Comparison of ENCODE assay signal across 9 mouse cellular contexts in genomic region chr3:88501366-88502030, GRCm38 (mm10). TPM values are rescaled to one million over a fixed set of nuclear protein-coding genes. Genes with fewer than 3 reads are reported as not detected.
DNase-seq lines count a peak whose midpoint lies in the region; ATAC-seq and TF ChIP-seq lines count a peak whose summit lies in the region.
"Had no signal": no experiment of that assay in that cellular context is flagged by ENCODE, and none has a peak within 500 bp of the region (broad histone marks: within the 10 kb centered on the region; RNA-seq: fewer than 3 reads in every experiment).

No protein-coding gene starts in this region.

- intact Hi-C loops in heart, adult 2 months (cut with DNase I) = no loop called here

- peak overlapping the region; percentile 94 for H3K27ac ChIP-seq in heart, adult 2 months
- H3K27ac ChIP-seq in heart, embryonic 16.5 days (ENCODE audit: low read length) = peak overlapping the region; percentile 90
- peak overlapping the region; percentile 82 for H3K27ac ChIP-seq in macrophage

- no peak for DNase-seq in heart, adult 2 months
- no peak for DNase-seq in heart, postnatal 4 days
- DNase-seq in adipocyte (ENCODE audit: low spot score) (peak; percentile 75), MN1 (ENCODE audit: low spot score) (no peak)
- DNase-seq in layer of hippocampus, adult 8-10 months (ENCODE audit: low spot score in 2 of 2) = no peak
- DNase-seq in cerebellum, postnatal 25 days = no peak

- H3K79me2 ChIP-seq in heart, adult 2 months (replicated peaks; ENCODE audit: control insufficient read depth, insufficient read depth, low read length) = peaks cover 6% of the 10 kb centered on the region; the same call in 1 of the 2 replicates
- peaks cover 63% of the 10 kb centered on the region for H3K79me2 ChIP-seq in macrophage (ENCODE audit: inconsistent target)

- TF ChIP-seq POLR2A in heart, adult 2 months (IDR thresholded peaks at IDR 0.05; ENCODE audit: insufficient read depth, low read depth, low read length) = peak; percentile 41; the same call in 1 of the 2 replicates

- peak overlapping the region; percentile 87 for H3K4me3 ChIP-seq in heart, adult 2 months
- peak overlapping the region; percentile 71 for H3K4me3 ChIP-seq in heart, embryonic 16.5 days (ENCODE audit: low read length)
- peak overlapping the region; percentile 79 for H3K4me3 ChIP-seq in macrophage (ENCODE audit: inconsistent target)

- peak overlapping the region; percentile 88 for H3K9ac ChIP-seq in heart, adult 2 months (ENCODE audit: low read depth, low read length)
- peak overlapping the region; percentile 91 for H3K9ac ChIP-seq in heart, embryonic 16.5 days (ENCODE audit: low read length)

- WGBS in heart, adult 2 months = 32% methylated on average over 6 of the region's 6 CpGs
- WGBS in heart, embryonic 16.5 days = 51% methylated on average over 6 of the region's 6 CpGs
- WGBS in macrophage (ENCODE audit: missing documents) = 64% methylated on average over 6 of the region's 6 CpGs

- TF ChIP-seq EP300 in heart, adult 2 months (IDR thresholded peaks at IDR 0.05; ENCODE audit: insufficient read depth, low read depth, low read length) = no peak

- no peaks in the 10 kb centered on the region for H3K9me3 ChIP-seq in heart, embryonic 16.5 days (replicated peaks; ENCODE audit: control insufficient read depth, low read length)

- H3K4me2 ChIP-seq in heart, embryonic 16.5 days (ENCODE audit: low read depth, low read length) = peak overlapping the region; percentile 94

- no peak for ATAC-seq in heart, embryonic 16.5 days (replicated peaks; ENCODE audit: extremely low read depth, insufficient read depth, low FRiP score)

- no peaks in the 10 kb centered on the region for H3K27me3 ChIP-seq in heart, adult 2 months (ENCODE audit: control insufficient read depth, insufficient read depth, low read length)
- no peaks in the 10 kb centered on the region for H3K27me3 ChIP-seq in heart, embryonic 16.5 days (ENCODE audit: control insufficient read depth, insufficient read depth, low read length)

- TF ChIP-seq CTCF in heart, adult 2 months (IDR thresholded peaks at IDR 0.05) = no peak

- peaks cover 14% of the 10 kb centered on the region for H3K4me1 ChIP-seq in heart, adult 2 months (ENCODE audit: control insufficient read depth, insufficient read depth, low read length)
- H3K4me1 ChIP-seq in heart, embryonic 16.5 days (ENCODE audit: control insufficient read depth, insufficient read depth, low read length) = peaks cover 34% of the 10 kb centered on the region

- peaks cover 7% of the 10 kb centered on the region for H3K36me3 ChIP-seq in heart, adult 2 months (ENCODE audit: control insufficient read depth, insufficient read depth, low read length)
- no peaks in the 10 kb centered on the region for H3K36me3 ChIP-seq in heart, embryonic 16.5 days (ENCODE audit: control insufficient read depth, insufficient read depth)
- H3K36me3 ChIP-seq in macrophage (ENCODE audit: inconsistent target) = no peaks in the 10 kb centered on the region

RNA-seq across cellular contexts. Expression of gene Lmna, which starts 8.3 kb away (rescaled TPM):
- total RNA-seq in heart, adult 2 months (2021) = 100 to 1,000 TPM; 117 to 138 TPM
- polyA plus RNA-seq in heart, adult 2 months (2012; rRNA removed) = 67.3 and 85.2 TPM in 2 replicates
- total RNA-seq in heart, postnatal 4 days (2021) = 100 to 1,000 TPM; 178 to 181 TPM
- polyA plus RNA-seq in heart, embryonic 16.5 days (2015; fragmentation: Nextera tagmentation; extraction: Ambion mirVana) = 127 and 129 TPM in 2 replicates
- total RNA-seq in macrophage (2018; cell fraction: chromatin; rRNA removed) = 100 to 1,000 TPM in 8 of 26 experiments, 10 to 100 TPM in 18; 18.3 to 483 (median 71.9) TPM
- total RNA-seq in macrophage (2018; cell fraction: cytosol; rRNA removed) = 100 to 1,000 TPM in 13 of 26 experiments, 10 to 100 TPM in 13; 61.7 to 262 (median 112) TPM
- 100 to 1,000 TPM in 11 of 26 experiments, 10 to 100 TPM in 15; 40.2 to 222 (median 79.2) TPM for total RNA-seq in macrophage (2018; cell fraction: nucleus; rRNA removed)
- polyA plus RNA-seq in macrophage (2018) = 96.7 to 217 TPM (median 105 TPM) in 3 replicates
- 10 to 100 TPM; 38.0 to 45.6 (median 40.2) TPM for total RNA-seq in layer of hippocampus, adult 8-10 months (2022)

RNA-seq across cellular contexts. Expression of gene Mex3a, which starts 30.7 kb away (rescaled TPM):
- total RNA-seq in heart, adult 2 months (2021) = under 1 TPM; 0.42 to 0.45 TPM
- 0.27 and 0.59 TPM in 2 replicates for polyA plus RNA-seq in heart, adult 2 months (2012; rRNA removed)
- 10 to 100 TPM; 11.7 TPM for total RNA-seq in heart, postnatal 4 days (2021)
- polyA plus RNA-seq in heart, embryonic 16.5 days (2015; fragmentation: Nextera tagmentation; extraction: Ambion mirVana) = 5.3 and 5.7 TPM in 2 replicates
- total RNA-seq in macrophage (2018; cell fraction: chromatin; rRNA removed) = 1 to 10 TPM in 2 of 26 experiments, under 1 TPM in 17, not detected in 7; 0.11 to 1.7 (median 0.21) TPM
- under 1 TPM in 25 of 26 experiments, not detected in 1; 0.03 to 0.33 (median 0.06) TPM for total RNA-seq in macrophage (2018; cell fraction: cytosol; rRNA removed)
- 1 to 10 TPM in 2 of 26 experiments, under 1 TPM in 10, not detected in 14; 0.05 to 2.3 (median 0.19) TPM for total RNA-seq in macrophage (2018; cell fraction: nucleus; rRNA removed)
- 0.08 to 0.10 TPM (median 0.10 TPM) in 3 replicates for polyA plus RNA-seq in macrophage (2018)
- total RNA-seq in layer of hippocampus, adult 8-10 months (2022) = 1 to 10 TPM; 2.4 to 2.8 (median 2.6) TPM

RNA-seq across cellular contexts. Expression of gene Sema4a, which starts 40.5 kb away (rescaled TPM):
- total RNA-seq in heart, adult 2 months (2021) = 1 to 10 TPM; 3.2 to 3.3 TPM
- 8.5 and 9.5 TPM in 2 replicates for polyA plus RNA-seq in heart, adult 2 months (2012; rRNA removed)
- total RNA-seq in heart, postnatal 4 days (2021) = 1 to 10 TPM; 1.5 to 1.7 TPM
- polyA plus RNA-seq in heart, embryonic 16.5 days (2015; fragmentation: Nextera tagmentation; extraction: Ambion mirVana) = 3.0 and 3.7 TPM in 2 replicates
- total RNA-seq in macrophage (2018; cell fraction: chromatin; rRNA removed) = 100 to 1,000 TPM in 6 of 26 experiments, 10 to 100 TPM in 20; 12.4 to 193 (median 60.3) TPM
- 10 to 100 TPM in 19 of 26 experiments, 1 to 10 TPM in 7; 8.5 to 33.5 (median 15.5) TPM for total RNA-seq in macrophage (2018; cell fraction: cytosol; rRNA removed)
- 100 to 1,000 TPM in 3 of 26 experiments, 10 to 100 TPM in 23; 24.0 to 139 (median 65.3) TPM for total RNA-seq in macrophage (2018; cell fraction: nucleus; rRNA removed)
- polyA plus RNA-seq in macrophage (2018) = 7.3 to 33.5 TPM (median 7.7 TPM) in 3 replicates
- total RNA-seq in layer of hippocampus, adult 8-10 months (2022) = 10 to 100 TPM; 43.0 to 52.1 (median 50.8) TPM

RNA-seq across cellular contexts. Expression of gene Rab25, which starts 46.6 kb away (rescaled TPM):
- not detected for total RNA-seq in heart, adult 2 months (2021)
- 2.2 TPM in 1 of 2 replicates, not detected in the other for polyA plus RNA-seq in heart, adult 2 months (2012; rRNA removed)
- total RNA-seq in heart, postnatal 4 days (2021) = not detected
- 2.2 and 5.2 TPM in 2 replicates for polyA plus RNA-seq in heart, embryonic 16.5 days (2015; fragmentation: Nextera tagmentation; extraction: Ambion mirVana)
- 1 to 10 TPM in 8 of 26 experiments, not detected in 18; 1.2 to 4.1 (median 2.6) TPM for total RNA-seq in macrophage (2018; cell fraction: chromatin; rRNA removed)
- total RNA-seq in macrophage (2018; cell fraction: cytosol; rRNA removed) = not detected
- 1 to 10 TPM in 2 of 26 experiments, under 1 TPM in 2, not detected in 22; 0.72 to 2.6 (median 0.99) TPM for total RNA-seq in macrophage (2018; cell fraction: nucleus; rRNA removed)
- not detected in 3 replicates for polyA plus RNA-seq in macrophage (2018)
- total RNA-seq in layer of hippocampus, adult 8-10 months (2022) = 1 to 10 TPM in 1 of 4 experiments, not detected in 3; 1.5 TPM
- total RNA-seq: heart, postnatal 10 days had no signal

RNA-seq across cellular contexts. Expression of gene Lamtor2, which starts 51.4 kb away (rescaled TPM):
- total RNA-seq in heart, adult 2 months (2021) = 100 to 1,000 TPM in 1 of 2 experiments, 10 to 100 TPM in 1; 94.3 to 104 TPM
- polyA plus RNA-seq in heart, adult 2 months (2012; rRNA removed) = 118 TPM in 2 replicates
- total RNA-seq in heart, postnatal 4 days (2021) = 10 to 100 TPM; 81.9 to 89.1 TPM
- polyA plus RNA-seq in heart, embryonic 16.5 days (2015; fragmentation: Nextera tagmentation; extraction: Ambion mirVana) = 136 and 139 TPM in 2 replicates
- total RNA-seq in macrophage (2018; cell fraction: chromatin; rRNA removed) = 10 to 100 TPM in 7 of 26 experiments, 1 to 10 TPM in 16, not detected in 3; 1.9 to 25.1 (median 4.5) TPM
- 100 to 1,000 TPM in 22 of 26 experiments, 10 to 100 TPM in 4; 84.4 to 168 (median 109) TPM for total RNA-seq in macrophage (2018; cell fraction: cytosol; rRNA removed)
- 10 to 100 TPM in 24 of 26 experiments, 1 to 10 TPM in 2; 7.2 to 35.9 (median 19.1) TPM for total RNA-seq in macrophage (2018; cell fraction: nucleus; rRNA removed)
- polyA plus RNA-seq in macrophage (2018) = 164 to 206 TPM (median 186 TPM) in 3 replicates
- 100 to 1,000 TPM in 3 of 4 experiments, 10 to 100 TPM in 1; 89.2 to 111 (median 106) TPM for total RNA-seq in layer of hippocampus, adult 8-10 months (2022)

Comparison
In these comparisons a context has a peak if more than half of its experiments do, and no peak if none do; other contexts are left out.
1. RNA of gene Sema4a, which starts 40.5 kb away (total RNA-seq): 43.0 to 52.1 TPM in layer of hippocampus, adult 8-10 months; 3.2 to 3.3 TPM in heart, adult 2 months and 1.5 to 1.7 TPM in heart, postnatal 4 days; every median in the first group is over 10 times any median in the second.
2. Peak in every context shown above with its lines, with median percentiles within 50 percentile points of each other: H3K27ac ChIP-seq and H3K4me3 ChIP-seq.